Mouse (Mus musculus) CH12.LX (cell line): ENCODE results near the gene Pitpnm3. TPM values are rescaled to one million over a fixed set of nuclear protein-coding genes. Genes with fewer than 3 reads are reported as not detected.

ENCODE experiments used
- DNase-seq: peaks from one replicate; pipeline ENCODE4 v3.0.0-alpha.2; 2013; ENCODE audit errors: extremely low read depth
- H3K27ac ChIP-seq: 2 replicates; pipeline ENCODE4 v1.5.1; 2012; ENCODE audit warnings: low read depth, mild to moderate bottlenecking, control low read depth, moderate library complexity; ENCODE audit not compliant: insufficient read depth
- H3K27me3 ChIP-seq: replicated peaks from 2 replicates; pipeline ENCODE3; 2012; ENCODE audit warnings: inconsistent platforms
- H3K36me3 ChIP-seq, 2 experiments: replicated peaks in 1 of 2; 2 replicates each; pipeline versions ENCODE3 to v1.6.1; 2012; ENCODE audit warnings: inconsistent platforms in 1 of 2, low read length in 1 of 2, mild to moderate bottlenecking in 1 of 2, mixed read lengths in 1 of 2, moderate library complexity in 1 of 2; ENCODE audit not compliant: control insufficient read depth in 1 of 2, insufficient read depth in 1 of 2
- H3K4me1 ChIP-seq, 2 experiments: 2 replicates each; pipeline ENCODE4 v1.6.1; 2012; ENCODE audit warnings: inconsistent platforms in 1 of 2, moderate library complexity in 1 of 2; ENCODE audit not compliant: insufficient read depth in 2 of 2, control insufficient read depth in 1 of 2
- H3K4me2 ChIP-seq: 2 replicates; pipeline ENCODE4 v1.6.1; 2012; ENCODE audit warnings: low read depth, mild to moderate bottlenecking, control low read depth; ENCODE audit not compliant: poor library complexity, insufficient read depth, severe bottlenecking
- H3K4me3 ChIP-seq, 3 experiments: fragments of 150-350 bp in 1 of 3; sonication (generic) in 1 of 3; replicated peaks in 1 of 3; 2 replicates each; pipeline versions ENCODE3 to v1.5.1; 2011 to 2012; ENCODE audit warnings: low read depth in 2 of 3, low read length in 2 of 3, mild to moderate bottlenecking in 2 of 3, moderate library complexity in 2 of 3, control low read depth in 1 of 3, improper control_type of control experiment in 1 of 3, inconsistent platforms in 1 of 3, mixed read lengths in 1 of 3; ENCODE audit not compliant: poor library complexity in 1 of 3
- H3K79me2 ChIP-seq: replicated peaks from 2 replicates; pipeline ENCODE4 v1.6.1; 2012; ENCODE audit warnings: mild to moderate bottlenecking, moderate library complexity; ENCODE audit not compliant: control insufficient read depth, poor library complexity, insufficient read depth, severe bottlenecking; ENCODE audit errors: extremely low read depth
- H3K9ac ChIP-seq: 2 replicates; pipeline ENCODE4 v1.6.1; 2012; ENCODE audit warnings: low read depth, mild to moderate bottlenecking, control low read depth, moderate library complexity; ENCODE audit not compliant: insufficient read depth
- H3K9me3 ChIP-seq: replicated peaks from 2 replicates; pipeline ENCODE3; 2012; ENCODE audit warnings: low read length, inconsistent platforms, mixed read lengths
- BHLHE40 ChIP-seq: IDR thresholded peaks from 2 replicates; pipeline ENCODE4 v1.6.1; 2011; ENCODE audit warnings: mild to moderate bottlenecking, low read depth, low read length, improper control_type of control experiment
- CHD2 ChIP-seq: IDR thresholded peaks from 2 replicates; pipeline ENCODE4 v1.6.1; 2011; ENCODE audit warnings: low read length, improper control_type of control experiment
- EP300 ChIP-seq: IDR thresholded peaks from 2 replicates; pipeline ENCODE4 v1.6.1; 2011; ENCODE audit warnings: low read length, improper control_type of control experiment
- ETS1 ChIP-seq: conservative IDR thresholded peaks from 2 replicates; pipeline ENCODE4 v1.6.1; 2012; ENCODE audit warnings: low read depth, mild to moderate bottlenecking, inconsistent platforms, low read length, improper control_type of control experiment, moderate library complexity
- HCFC1 ChIP-seq: IDR thresholded peaks from 2 replicates; pipeline ENCODE4 v1.6.1; 2012; ENCODE audit warnings: low read depth, mild to moderate bottlenecking, inconsistent platforms, low read length, improper control_type of control experiment
- IRF4 ChIP-seq: IDR thresholded peaks from 2 replicates; pipeline ENCODE4 v1.6.1; 2014; ENCODE audit warnings: low read depth, mild to moderate bottlenecking, inconsistent platforms, low read length, improper control_type of control experiment
- MYC ChIP-seq: IDR thresholded peaks from 2 replicates; pipeline ENCODE4 v1.6.1; 2011; ENCODE audit warnings: low read depth, mild to moderate bottlenecking, improper control_type of control experiment, low read length
- NELFE ChIP-seq: IDR thresholded peaks from 2 replicates; pipeline ENCODE4 v1.6.1; 2011; ENCODE audit warnings: low read depth, low read length, improper control_type of control experiment
- PAX5 ChIP-seq: IDR thresholded peaks from 2 replicates; pipeline ENCODE4 v1.6.1; 2012; ENCODE audit warnings: low read length, inconsistent platforms, mixed read lengths
- POLR2A ChIP-seq: IDR thresholded peaks from 2 replicates; pipeline ENCODE4 v1.6.1; 2011; ENCODE audit warnings: low read depth, mild to moderate bottlenecking, improper control_type of control experiment, low read length
- POLR2AphosphoS2 ChIP-seq: IDR thresholded peaks from 2 replicates; pipeline ENCODE4 v1.6.1; 2011; ENCODE audit warnings: low read depth, low read length, improper control_type of control experiment
- RCOR1 ChIP-seq: conservative IDR thresholded peaks from 2 replicates; pipeline ENCODE4 v1.6.1; 2012; ENCODE audit warnings: low read depth, mild to moderate bottlenecking, inconsistent platforms, low read length, improper control_type of control experiment
- SIN3A ChIP-seq: IDR thresholded peaks from 2 replicates; pipeline ENCODE4 v1.6.1; 2012; ENCODE audit warnings: low read length, improper control_type of control experiment, inconsistent platforms
- SMC3 ChIP-seq: IDR thresholded peaks from 2 replicates; pipeline ENCODE4 v1.6.1; 2011; ENCODE audit warnings: low read depth, low read length, improper control_type of control experiment
- TBP ChIP-seq: conservative IDR thresholded peaks from 2 replicates; pipeline ENCODE4 v1.6.1; 2011; ENCODE audit warnings: low read depth, low read length, improper control_type of control experiment
- TCF12 ChIP-seq: IDR thresholded peaks from 2 replicates; pipeline ENCODE4 v1.6.1; 2014; ENCODE audit warnings: low read depth, mild to moderate bottlenecking, inconsistent platforms, low read length, improper control_type of control experiment
- USF1 ChIP-seq: IDR thresholded peaks from 2 replicates; pipeline ENCODE4 v1.6.1; 2014; ENCODE audit warnings: low read depth, mild to moderate bottlenecking, inconsistent platforms, low read length, improper control_type of control experiment
- USF2 ChIP-seq: conservative IDR thresholded peaks from 2 replicates; pipeline ENCODE4 v1.6.1; 2011; ENCODE audit warnings: low read depth, low read length, improper control_type of control experiment
- ZC3H11A ChIP-seq: IDR thresholded peaks from 2 replicates; pipeline ENCODE4 v1.6.1; 2012; ENCODE audit warnings: low read depth, mild to moderate bottlenecking, inconsistent platforms, low read length, improper control_type of control experiment
- ZKSCAN1 ChIP-seq: IDR thresholded peaks from 2 replicates; pipeline ENCODE4 v1.6.1; 2012; ENCODE audit warnings: low read depth, inconsistent platforms, low read length, improper control_type of control experiment, borderline replicate concordance
- ZMIZ1 ChIP-seq: IDR thresholded peaks from 2 replicates; pipeline ENCODE4 v1.6.1; 2012; ENCODE audit warnings: low read depth, mild to moderate bottlenecking, inconsistent platforms, low read length, improper control_type of control experiment
- dilution Hi-C: fragments of 300-500 bp; cut with MboI; formaldehyde crosslinking; loops from 2 replicates; pipeline ENCODE4 v1.14.3; 2020; ENCODE audit warnings: low sequenced_read_pairs; ENCODE audit not compliant: extremely low pct_unique_long_range_greater_than_20kb, extremely low pct_ligation_motif_present
- in situ Hi-C: fragments of 300-500 bp; cut with MboI; formaldehyde crosslinking; loops from 3 replicates; pipeline ENCODE4 v1.14.3; 2019; ENCODE audit warnings: low sequenced_read_pairs, low pct_ligation_motif_present, low pct_unique_long_range_greater_than_20kb, mixed read lengths
- polyA plus RNA-seq: library from polyadenylated mRNA; unstranded; fragments of >175 nt; gene quantifications from 2 replicates; pipeline ENCODE4 v1.2.1, GENCODE M21; 2012; ENCODE audit warnings: low read depth; ENCODE audit not compliant: insufficient read length
- total RNA-seq, 2 experiments: library from RNA; depleted of rRNA; stranded (reverse); fragments of 300-350 nt in 1 of 2; fragments of >200 nt in 1 of 2; gene quantifications; 2 replicates each; pipeline ENCODE4 v1.2.3; 2012 to 2014

The Pitpnm3 gene
- total and polyA plus RNA-seq, 3 experiments, result 0.08 to 0.59 (median 0.31) TPM

DNA sequence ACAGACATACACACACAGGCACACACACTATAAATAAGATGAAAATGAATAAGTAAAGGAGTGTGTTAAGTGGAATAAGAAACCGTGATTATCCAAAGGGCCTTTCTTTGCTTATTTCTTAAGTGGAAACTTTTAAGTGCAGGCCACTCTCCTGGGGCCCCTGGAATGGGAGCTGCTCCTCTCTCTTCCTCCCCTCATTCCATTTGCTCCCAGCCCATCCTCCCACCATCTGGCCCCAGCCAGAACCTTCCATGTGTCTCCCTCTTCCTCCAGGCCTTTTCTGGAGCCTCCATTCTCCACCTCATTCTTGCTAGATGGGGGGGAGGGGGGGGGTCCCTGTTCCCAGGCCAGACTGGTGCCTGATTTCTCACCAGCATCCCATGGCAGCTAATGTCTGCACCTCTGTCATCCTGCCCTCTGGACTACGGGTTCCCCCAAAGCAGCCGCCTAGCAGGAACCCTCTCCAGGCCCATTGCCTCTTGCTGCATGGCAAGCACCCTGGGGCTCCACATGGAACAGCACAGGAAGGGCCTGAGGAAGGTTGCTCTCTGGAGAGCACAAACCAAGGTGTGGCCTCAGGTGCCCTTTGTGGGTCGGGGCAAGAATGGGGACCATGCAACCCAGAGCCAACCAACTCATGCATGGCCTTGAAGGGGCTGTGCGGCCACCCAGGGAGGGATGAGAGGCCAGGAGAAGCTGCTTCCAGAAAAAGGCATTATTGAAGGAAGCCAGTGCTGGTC is 8.0 kb downstream of the Pitpnm3 start:
- DNase-seq, result no peak
- peaks cover 42% of the 10 kb centered on the region for H3K27me3 ChIP-seq
- no peak overlapping the region for H3K27ac ChIP-seq
- peaks cover 6 to 24% of the 10 kb centered on the region in 2 experiments; a peak in 3 of 4 replicates for H3K4me1 ChIP-seq
- no peak for TF ChIP-seq ETS1
- no peak for TF ChIP-seq NELFE
- TF ChIP-seq ZKSCAN1, result no peak
- no peak for TF ChIP-seq SMC3
- no peak for TF ChIP-seq POLR2A
- TF ChIP-seq USF1, result no peak
- no peak for TF ChIP-seq POLR2AphosphoS2
- no peak for TF ChIP-seq PAX5
- no peak for TF ChIP-seq ZMIZ1
- TF ChIP-seq CHD2, result no peak
- no peak for TF ChIP-seq SIN3A
- TF ChIP-seq BHLHE40, result no peak
- TF ChIP-seq ZC3H11A, result no peak
- no peak for TF ChIP-seq RCOR1
- no peak for TF ChIP-seq USF2
- no peak for TF ChIP-seq IRF4
- TF ChIP-seq TBP, result no peak
- no peak for TF ChIP-seq MYC
- TF ChIP-seq, all 38 proteins: peak for 0
- no peak overlapping the region for H3K9ac ChIP-seq
- H3K36me3 ChIP-seq, result no peaks in the 10 kb centered on the region
- in situ Hi-C loops, result no loop called here
- H3K9me3 ChIP-seq, result no peaks in the 10 kb centered on the region
- dilution Hi-C loops, result no loop called here
- H3K79me2 ChIP-seq, result no peaks in the 10 kb centered on the region
- H3K4me3 ChIP-seq, result no peak overlapping the region
- no peak overlapping the region for H3K4me2 ChIP-seq

- Histone ChIP-seq H3K79me2 (no peaks in the 10 kb centered on the region), H3K36me3 (no peaks in the 10 kb centered on the region)
- dilution Hi-C loops, result no loop called here
- TF ChIP-seq HCFC1 (no peak), EP300 (0 out of 2 replicates have a peak, but pooled peaks have one; percentile 23), TCF12 (no peak), CHD2 (no peak)
- TF ChIP-seq, all 38 proteins: peak for 1
- Histone ChIP-seq H3K27ac (no peak overlapping the region), H3K4me3 (no peak overlapping the region), H3K4me1 (peaks cover 6 to 24% of the 10 kb centered on the region in 2 experiments; a peak in 3 of 4 replicates), H3K9me3 (no peaks in the 10 kb centered on the region), H3K9ac (no peak overlapping the region), H3K27me3 (peaks cover 29% of the 10 kb centered on the region), H3K4me2 (no peak overlapping the region)
- in situ Hi-C loops, result no loop called here
- DNase-seq, result peak; percentile 17
Measured at GRCm38 (mm10) chr11:72125781-72126180, 9.8 kb downstream of the Pitpnm3 start.
